Mouse (Mus musculus) kidney, embryonic 14.5 days (tissue): Measurements from ENCODE around the gene Ifnlr1. TPM values are rescaled to one million over a fixed set of nuclear protein-coding genes. Genes with fewer than 3 reads are reported as not detected.

ENCODE experiments used
- ATAC-seq: fragments of 200-750 bp; cut with Nextera tagmentation; 2 replicates; pipeline ENCODE4 v1.8.0; 2017; ENCODE audit warnings: moderate number of reproducible peaks, mild to moderate bottlenecking, moderate TSS enrichment, moderate library complexity; ENCODE audit not compliant: low FRiP score, low TSS enrichment
- H3K27ac ChIP-seq: fragments of 300-500 bp; sonication (generic); 2 replicates; pipeline ENCODE4 v1.5.1; 2014; ENCODE audit warnings: low read depth, mild to moderate bottlenecking, low read length, moderate library complexity, mixed read lengths
- H3K27me3 ChIP-seq: fragments of 300-500 bp; sonication (generic); 2 replicates; pipeline ENCODE4 v1.6.1; 2014; ENCODE audit warnings: mild to moderate bottlenecking, low read length; ENCODE audit not compliant: control insufficient read depth, insufficient read depth
- H3K36me3 ChIP-seq: fragments of 300-500 bp; sonication (generic); 2 replicates; pipeline ENCODE4 v1.6.1; 2014; ENCODE audit warnings: low read length, mixed read lengths; ENCODE audit not compliant: control insufficient read depth, insufficient read depth
- H3K4me1 ChIP-seq: fragments of 300-500 bp; sonication (generic); 2 replicates; pipeline ENCODE4 v1.6.1; 2014; ENCODE audit warnings: low read length, mixed read lengths; ENCODE audit not compliant: control insufficient read depth, insufficient read depth
- H3K4me2 ChIP-seq: fragments of 300-500 bp; sonication (generic); replicated peaks from 2 replicates; pipeline ENCODE4 v1.6.1; 2014; ENCODE audit warnings: low read depth, mild to moderate bottlenecking, low read length
- H3K4me3 ChIP-seq: fragments of 300-500 bp; sonication (generic); 2 replicates; pipeline ENCODE4 v1.5.1; 2014; ENCODE audit warnings: mild to moderate bottlenecking, low read length
- H3K9ac ChIP-seq: fragments of 300-500 bp; sonication (generic); 2 replicates; pipeline ENCODE4 v1.6.1; 2014; ENCODE audit warnings: low read depth, mild to moderate bottlenecking, low read length, moderate library complexity
- H3K9me3 ChIP-seq: fragments of 300-500 bp; sonication (generic); 2 replicates; pipeline ENCODE4 v1.6.1; 2016; ENCODE audit warnings: low read length; ENCODE audit not compliant: control insufficient read depth
- WGBS: fragments of 180-500 bp; shearing (Covaris S2); extraction: QIAGEN DNeasy Blood & Tissue Kit; methylation state at CpG from one replicate; pipeline ENCODE4 v1.1.7; 2014; 5-methylcytosine and 5-hydroxymethylcytosine counted together
- polyA plus RNA-seq: library from polyadenylated mRNA; unstranded; fragments of >200 nt; fragmentation: Nextera tagmentation; extraction: Ambion mirVana; gene quantifications from 2 replicates; pipeline ENCODE4 v1.2.1, GENCODE M21; 2014

Ifnlr1 gene
- polyA plus RNA-seq, 1 experiment from 2014 or later = 1.1 TPM

GRCm38 (mm10) chr4:135743520-135743919 is 57.4 kb downstream of the Ifnlr1 start:
- Histone ChIP-seq H3K9ac (no peak overlapping the region), H3K4me3 (no peak overlapping the region), H3K4me2 (no peak overlapping the region), H3K36me3 (no peaks in the 10 kb centered on the region), H3K27me3 (no peaks in the 10 kb centered on the region), H3K27ac (no peak overlapping the region), H3K4me1 (peaks cover 22% of the 10 kb centered on the region), H3K9me3 (no peaks in the 10 kb centered on the region)
- ATAC-seq = peak; percentile 38; the same call in 1 of the 2 replicates
- WGBS = 11% methylated on average over 6 of the region's 6 CpGs

- Histone ChIP-seq H3K27me3 (no peaks in the 10 kb centered on the region), H3K4me3 (no peak overlapping the region), H3K9ac (no peak overlapping the region), H3K27ac (no peak overlapping the region; the same call in 1 of the 2 replicates), H3K4me2 (no peak overlapping the region), H3K9me3 (no peaks in the 10 kb centered on the region), H3K4me1 (peaks cover 22% of the 10 kb centered on the region), H3K36me3 (no peaks in the 10 kb centered on the region)
- ATAC-seq = peak; percentile 60
- 21% methylated on average over 16 of the region's 16 CpGs for WGBS
These were observed 58.8 kb downstream of the Ifnlr1 start for GRCm38 (mm10) chr4:135744726-135745448.

GRCm38 (mm10) chr4:135745613-135746012 is 59.5 kb downstream of the Ifnlr1 start:
- no peaks in the 10 kb centered on the region for H3K9me3 ChIP-seq
- no peak overlapping the region for H3K27ac ChIP-seq
- no peaks in the 10 kb centered on the region for H3K36me3 ChIP-seq
- H3K27me3 ChIP-seq = no peaks in the 10 kb centered on the region
- 0 out of 2 replicates have a peak, but pooled peaks have one; percentile 3 for ATAC-seq
- no peak overlapping the region for H3K9ac ChIP-seq
- H3K4me2 ChIP-seq = no peak overlapping the region
- 65% methylated on average over 10 of the region's 10 CpGs for WGBS
- H3K4me3 ChIP-seq = no peak overlapping the region
- H3K4me1 ChIP-seq = peaks cover 22% of the 10 kb centered on the region

DNA sequence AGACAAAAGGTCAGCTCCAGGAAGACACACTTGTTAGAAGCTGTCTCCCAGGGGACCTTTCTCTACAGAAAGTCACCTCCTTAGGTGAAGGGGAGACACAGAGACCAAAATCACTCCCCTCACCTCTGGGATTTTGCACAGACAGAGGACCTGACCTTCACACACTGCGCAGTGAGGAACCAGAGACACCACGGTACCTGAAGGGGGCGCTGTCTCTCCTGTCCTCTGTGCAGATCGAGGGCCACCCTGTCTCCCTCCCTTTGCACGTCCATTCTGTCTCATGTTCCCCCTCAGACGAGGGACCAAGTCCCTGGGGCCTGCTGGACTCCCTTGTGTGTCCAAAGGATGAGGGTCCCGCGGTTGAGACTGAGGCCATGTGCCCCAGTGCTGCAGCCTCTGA is 64.8 kb downstream of the Ifnlr1 start:
- no peak overlapping the region for H3K27ac ChIP-seq
- H3K9ac ChIP-seq = no peak overlapping the region
- H3K4me2 ChIP-seq = no peak overlapping the region
- no peaks in the 10 kb centered on the region for H3K27me3 ChIP-seq
- WGBS = 77% methylated on average over 8 of the region's 8 CpGs
- H3K4me3 ChIP-seq = no peak overlapping the region
- no peak for ATAC-seq
- 0 out of 2 replicates have a peak, but pooled peaks cover 6% of the 10 kb centered on the region for H3K4me1 ChIP-seq
- peaks cover 5% of the 10 kb centered on the region; the same call in 1 of the 2 replicates for H3K9me3 ChIP-seq
- H3K36me3 ChIP-seq = no peaks in the 10 kb centered on the region

DNA sequence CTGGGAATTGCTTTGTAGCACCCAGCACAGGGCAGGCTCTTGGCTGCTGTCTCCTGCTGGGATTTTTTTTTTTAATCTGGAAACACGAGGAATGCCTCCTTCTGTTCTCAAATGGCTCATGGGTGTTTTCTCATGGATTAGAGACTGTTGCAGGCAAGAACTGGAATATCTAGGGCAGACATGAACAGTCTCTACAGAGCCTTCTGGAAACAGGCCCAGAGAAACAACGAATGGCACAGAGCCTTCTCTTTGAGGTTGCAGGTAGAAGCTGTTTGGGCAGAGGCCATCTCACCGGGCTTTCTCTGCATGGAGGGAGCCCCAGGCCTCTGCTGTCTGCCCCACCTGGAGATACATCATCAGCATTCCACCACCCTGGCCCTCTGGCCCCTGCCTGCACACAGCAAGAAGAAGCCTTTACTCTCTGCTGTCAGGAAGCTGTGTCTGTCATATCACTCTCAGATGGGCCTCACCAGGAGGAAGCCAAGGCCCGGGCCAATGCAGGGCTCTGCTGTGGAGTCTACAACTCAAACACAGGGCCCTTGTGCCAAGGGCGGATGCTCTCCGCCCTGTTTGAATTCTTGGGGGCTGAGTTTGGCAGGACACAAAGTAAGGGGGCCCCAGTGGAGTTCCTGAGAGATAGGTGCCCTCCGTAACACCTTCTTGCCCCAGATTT is 66.2 kb downstream of the Ifnlr1 start:
- no peak overlapping the region for H3K27ac ChIP-seq
- no peak for ATAC-seq
- WGBS = 68% methylated on average over 7 of the region's 7 CpGs
- peaks cover 5% of the 10 kb centered on the region; the same call in 1 of the 2 replicates for H3K9me3 ChIP-seq
- no peak overlapping the region for H3K9ac ChIP-seq
- no peaks in the 10 kb centered on the region for H3K4me1 ChIP-seq
- H3K4me3 ChIP-seq = no peak overlapping the region
- H3K4me2 ChIP-seq = no peak overlapping the region
- no peaks in the 10 kb centered on the region for H3K36me3 ChIP-seq
- no peaks in the 10 kb centered on the region for H3K27me3 ChIP-seq

- H3K36me3 ChIP-seq = no peaks in the 10 kb centered on the region
- no peak for ATAC-seq
- H3K27ac ChIP-seq = no peak overlapping the region
- no peaks in the 10 kb centered on the region for H3K4me1 ChIP-seq
- no peak overlapping the region for H3K9ac ChIP-seq
- H3K27me3 ChIP-seq = no peaks in the 10 kb centered on the region
- peaks cover 5% of the 10 kb centered on the region; the same call in 1 of the 2 replicates for H3K9me3 ChIP-seq
- H3K4me3 ChIP-seq = no peak overlapping the region
- no peak overlapping the region for H3K4me2 ChIP-seq
- 46% methylated on average over 8 of the region's 8 CpGs for WGBS
These were observed 66.7 kb downstream of the Ifnlr1 start for GRCm38 (mm10) chr4:135752779-135753164.

Other genes starting within 250 kb of the Ifnlr1 start
- 0.64 and 0.81 TPM in 2 replicates for gene Stpg1, start 191.5 kb upstream of the Ifnlr1 start, polyA plus RNA-seq
- gene Nipal3, start 191.2 kb upstream of the Ifnlr1 start, polyA plus RNA-seq = 2.7 and 3.8 TPM in 2 replicates
- 1.4 and 2.3 TPM in 2 replicates for gene Grhl3, start 112.7 kb upstream of the Ifnlr1 start, polyA plus RNA-seq
- not detected in 2 replicates for gene Il22ra1, start 41.9 kb downstream of the Ifnlr1 start, polyA plus RNA-seq
- gene Myom3, start 73.4 kb downstream of the Ifnlr1 start, polyA plus RNA-seq = 0.06 and 0.35 TPM in 2 replicates
- gene Srsf10, start 169.5 kb downstream of the Ifnlr1 start, polyA plus RNA-seq = 334 and 342 TPM in 2 replicates
- gene Pnrc2, start 187.6 kb downstream of the Ifnlr1 start, polyA plus RNA-seq = 174 and 209 TPM in 2 replicates
- gene Cnr2, start 209.1 kb downstream of the Ifnlr1 start, polyA plus RNA-seq = 0.10 and 0.45 TPM in 2 replicates
- 57.6 and 69.2 TPM in 2 replicates for gene Fuca1, start 234.4 kb downstream of the Ifnlr1 start, polyA plus RNA-seq